Mouse (Mus musculus): Measurements from ENCODE around the gene Tsc2. TPM values are rescaled to one million over a fixed set of nuclear protein-coding genes. Genes with fewer than 3 reads are reported as not detected.
A peak's percentile ranks its signal among the peaks of the same experiment; 100 is the strongest.

The Tsc2 gene
- total RNA-seq, 2 experiments from 2014 or later: 28.4 to 49.0 TPM

DNA sequence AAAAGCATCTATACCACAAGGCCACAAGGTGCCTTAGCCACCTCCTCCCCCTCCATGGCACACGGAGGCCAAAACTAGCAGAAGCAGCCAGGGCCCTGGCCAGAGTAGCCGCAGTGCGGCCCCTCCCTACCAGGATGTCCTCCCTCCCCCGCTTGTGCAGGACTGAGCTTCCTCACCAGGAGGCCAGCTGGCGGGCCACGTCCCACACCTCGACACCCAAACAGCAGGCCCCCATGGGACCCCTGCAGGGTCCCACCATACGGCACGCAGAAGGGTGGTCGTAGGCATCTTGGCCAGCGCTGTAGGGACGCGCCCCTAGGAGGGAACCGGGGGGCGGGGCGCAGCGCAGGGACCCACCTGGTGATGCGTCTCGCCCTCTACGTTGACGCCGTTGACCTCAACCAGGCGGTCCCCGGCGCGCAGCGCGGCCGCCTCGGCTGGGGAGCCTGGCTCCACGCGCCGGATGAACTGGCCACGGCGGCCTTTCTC lies 17.2 kb upstream of the Tsc2 start:
- no peak for ATAC-seq (replicated peaks; ENCODE audit: low FRiP score, poor library complexity, severe bottlenecking)

DNA sequence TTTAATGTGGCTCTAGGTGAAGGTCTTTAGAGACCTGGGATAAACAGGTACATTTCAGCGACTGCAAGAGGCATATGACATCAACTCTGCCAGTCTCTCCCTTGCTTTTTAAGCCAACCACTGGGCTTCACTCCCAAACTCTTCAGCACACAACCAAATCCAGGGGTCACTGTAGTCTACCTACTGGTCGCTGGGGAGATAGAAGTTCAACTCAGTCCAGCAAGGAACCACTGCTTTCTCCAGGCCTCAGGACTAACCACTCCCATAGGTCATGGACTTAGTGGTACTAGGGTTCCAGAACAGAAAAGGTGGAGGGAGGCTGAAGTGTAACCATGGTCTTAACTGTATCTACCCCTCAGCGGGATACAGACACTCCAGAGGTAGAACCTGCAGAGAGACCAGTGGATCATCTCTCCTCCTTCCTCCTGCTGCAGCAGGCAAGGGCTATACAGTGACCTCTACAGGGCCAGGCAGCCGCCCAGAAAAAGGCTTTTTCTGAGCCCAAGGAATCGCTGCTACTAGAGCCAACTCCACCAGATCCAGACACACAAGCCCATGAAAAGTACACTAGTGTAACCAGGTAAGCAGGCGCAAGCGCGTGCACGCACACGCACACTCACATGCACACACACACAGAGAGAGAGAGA lies 16.4 kb upstream of the Tsc2 start:
- ATAC-seq (replicated peaks; ENCODE audit: low FRiP score, poor library complexity, severe bottlenecking): no peak

DNA sequence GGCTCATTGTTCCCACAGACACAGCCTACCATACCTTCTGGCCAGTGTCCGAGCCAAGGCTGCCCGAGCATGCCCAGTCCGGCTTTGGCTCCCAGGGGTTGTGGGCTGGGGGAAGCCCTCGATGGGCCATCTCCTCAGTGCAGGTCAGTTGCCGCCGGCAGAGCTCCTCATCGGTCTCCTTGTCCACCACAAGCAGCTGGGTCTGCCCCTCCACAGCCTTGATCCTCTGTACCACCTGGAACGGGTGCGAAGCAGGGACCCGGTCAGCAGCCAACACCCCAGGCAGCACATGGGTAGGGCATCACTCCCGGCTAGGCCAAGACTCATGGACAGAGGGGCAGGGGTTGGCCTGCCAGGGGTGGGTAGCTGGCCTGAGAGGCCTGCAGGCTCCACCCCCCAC lies 15.1 kb upstream of the Tsc2 start:
- 0 out of 2 replicates have a peak, but pooled peaks have one; percentile 4 for ATAC-seq (replicated peaks; ENCODE audit: low FRiP score, poor library complexity, severe bottlenecking)

DNA sequence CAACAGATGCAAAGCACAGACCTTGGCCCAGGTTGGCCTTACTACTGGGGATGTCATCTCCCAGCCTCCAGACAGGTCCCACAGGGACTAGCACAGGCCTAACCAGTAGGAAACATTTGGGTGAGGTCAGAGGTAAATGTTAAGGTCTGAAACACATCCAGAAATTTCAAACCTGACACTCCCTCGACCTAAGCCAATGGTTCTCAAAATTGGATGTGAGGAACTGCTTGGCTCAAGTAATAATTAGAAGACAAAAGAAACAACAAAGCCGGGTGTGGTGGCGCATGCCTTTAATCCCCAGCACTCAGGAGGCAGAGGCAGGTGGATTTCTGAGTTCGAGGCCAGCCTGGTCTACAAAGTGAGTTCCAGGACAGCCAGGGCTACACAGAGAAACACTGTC lies 14.0 kb upstream of the Tsc2 start:
- ATAC-seq (replicated peaks; ENCODE audit: low FRiP score, poor library complexity, severe bottlenecking): no peak

DNA sequence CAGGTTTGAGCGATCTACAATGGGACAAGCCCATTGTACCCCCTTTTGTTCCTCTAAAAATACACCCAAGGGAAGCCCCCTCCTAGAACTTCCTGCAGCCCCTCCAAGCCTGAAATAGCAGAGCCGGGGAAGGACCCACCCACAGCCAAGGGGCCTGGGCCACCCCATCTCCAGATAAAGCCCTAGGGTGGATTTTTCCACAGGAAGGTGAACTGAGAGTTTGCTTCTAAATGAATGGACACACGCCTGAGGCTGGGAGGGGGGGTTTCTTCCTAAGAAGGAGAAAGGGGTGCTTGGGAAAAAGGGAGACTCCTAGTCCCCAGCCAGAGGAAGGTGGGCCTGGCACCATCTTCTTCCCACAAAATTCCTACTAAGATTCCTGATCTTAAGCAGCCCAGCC lies 13.5 kb upstream of the Tsc2 start:
- no peak for ATAC-seq (replicated peaks; ENCODE audit: low FRiP score, poor library complexity, severe bottlenecking)

DNA sequence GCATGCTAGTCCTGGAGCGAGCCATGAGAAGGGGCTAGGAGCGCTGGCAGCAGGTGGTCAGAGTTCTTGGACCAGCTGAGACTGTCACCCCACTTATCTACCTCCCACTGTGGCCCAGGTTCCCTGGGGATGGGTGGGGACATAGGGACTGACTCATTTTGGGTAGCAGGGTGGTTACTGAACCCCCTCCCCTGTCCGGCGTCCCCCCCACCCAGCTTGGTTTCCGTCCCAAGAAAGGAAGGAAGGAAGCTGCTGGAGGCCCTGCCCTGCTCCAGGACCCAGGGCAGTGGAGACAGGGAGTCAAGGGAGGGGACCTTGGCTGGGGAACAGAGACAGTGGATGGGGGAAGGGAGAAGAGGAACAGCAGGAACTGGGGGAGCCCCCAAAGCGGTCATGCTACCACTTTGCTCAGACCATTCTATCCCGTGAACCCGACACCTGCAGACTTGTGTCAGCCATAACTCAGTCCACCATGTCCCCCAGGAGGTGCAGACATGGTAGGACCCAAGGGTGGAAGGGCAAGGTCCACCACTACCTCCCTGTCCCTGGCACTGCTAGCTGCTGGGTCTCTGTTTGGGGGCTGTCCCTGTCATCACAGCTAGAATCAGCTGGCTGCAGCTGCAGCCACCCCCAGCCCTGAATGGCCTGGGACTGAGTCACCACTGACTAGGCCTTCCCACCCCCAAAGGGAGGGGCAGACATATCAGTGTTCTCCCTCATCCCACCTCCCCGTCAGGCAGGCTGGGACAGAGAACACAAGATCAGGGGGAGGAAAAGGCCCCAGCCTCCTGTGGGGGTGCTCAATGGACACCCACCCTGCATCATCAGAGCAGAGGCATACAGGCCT lies 12.7 kb upstream of the Tsc2 start:
- ATAC-seq (replicated peaks; ENCODE audit: low FRiP score, poor library complexity, severe bottlenecking): no peak

DNA sequence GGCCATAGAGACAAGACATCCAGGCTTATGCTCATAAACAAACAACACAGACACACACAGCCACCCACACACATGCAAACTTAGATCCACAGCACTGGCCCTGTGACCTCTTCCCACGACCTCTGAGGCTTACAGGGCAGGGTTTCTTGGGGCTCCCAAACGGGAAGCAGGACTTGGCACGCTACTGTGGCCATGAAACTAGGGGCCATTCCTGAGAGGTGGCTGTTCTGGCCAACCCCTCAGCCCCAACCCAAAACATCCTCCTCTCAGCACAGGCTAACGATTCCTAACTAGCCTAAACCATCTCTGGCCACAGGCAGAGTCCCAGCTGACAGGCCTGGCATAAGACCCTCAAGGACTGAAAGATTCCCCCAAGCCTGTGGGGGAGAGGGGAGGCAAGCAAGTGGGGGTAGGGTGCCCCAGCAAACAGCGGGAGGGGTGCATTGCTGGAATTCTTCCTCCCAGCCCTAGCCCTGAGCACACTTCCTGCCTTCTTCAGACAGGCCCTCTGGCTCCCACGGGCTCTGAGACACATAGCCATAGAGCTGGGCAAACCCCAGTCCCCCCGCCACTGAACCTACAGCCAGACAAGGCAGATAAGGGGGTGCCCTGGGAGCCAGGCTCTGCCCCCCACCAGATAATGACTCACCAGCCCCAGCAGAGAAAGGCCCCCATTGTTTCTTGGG lies 11.7 kb upstream of the Tsc2 start:
- no peak for ATAC-seq (replicated peaks; ENCODE audit: low FRiP score, poor library complexity, severe bottlenecking)

DNA sequence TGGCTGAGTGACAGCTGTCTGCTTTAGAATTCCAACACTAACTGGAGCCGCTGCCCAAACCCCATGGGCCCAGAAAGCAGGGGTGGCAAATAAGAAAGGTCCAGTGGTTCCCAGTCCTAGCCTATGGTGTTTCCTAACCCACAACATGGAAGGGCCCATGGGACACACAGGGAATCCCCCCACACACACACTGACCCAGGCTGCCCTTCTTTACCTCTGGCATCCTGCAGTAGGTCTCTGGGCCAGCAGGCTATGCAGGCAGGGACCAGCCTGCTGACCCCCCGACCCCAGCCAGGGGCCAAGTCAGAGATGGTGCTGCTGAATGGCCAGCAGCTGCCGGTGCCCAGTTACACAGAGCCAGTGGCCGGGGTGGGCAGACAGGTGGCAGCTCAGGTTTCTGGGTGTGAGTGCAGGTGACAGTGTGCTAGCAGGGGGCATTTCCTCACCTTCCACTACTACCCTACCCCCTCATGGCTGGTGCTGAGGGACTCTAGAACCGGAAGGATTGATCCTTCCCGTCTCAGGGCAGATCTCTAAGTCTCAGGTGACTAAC lies 10.4 kb upstream of the Tsc2 start:
- ATAC-seq (replicated peaks; ENCODE audit: low FRiP score, poor library complexity, severe bottlenecking): no peak

DNA sequence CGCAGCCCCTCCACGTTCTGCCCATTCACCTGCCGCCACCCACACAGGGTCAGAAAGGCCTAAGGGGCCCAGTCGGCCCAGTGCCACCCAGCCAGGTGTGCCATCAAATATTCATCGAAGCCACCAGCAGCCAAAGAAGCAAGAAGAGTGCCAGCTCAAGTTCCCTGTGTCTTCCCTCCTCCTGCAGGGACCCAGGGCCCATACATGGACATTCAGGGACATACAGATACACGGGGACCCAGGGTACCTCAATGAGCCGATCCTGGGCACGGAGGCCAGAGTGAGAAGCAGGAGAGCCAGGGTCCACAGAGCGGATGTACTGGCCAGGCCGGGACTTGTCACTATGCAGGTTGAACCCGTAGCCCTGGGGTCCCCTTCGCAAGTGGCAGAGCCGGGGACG lies 9.5 kb upstream of the Tsc2 start:
- ATAC-seq (replicated peaks; ENCODE audit: low FRiP score, poor library complexity, severe bottlenecking): no peak

DNA sequence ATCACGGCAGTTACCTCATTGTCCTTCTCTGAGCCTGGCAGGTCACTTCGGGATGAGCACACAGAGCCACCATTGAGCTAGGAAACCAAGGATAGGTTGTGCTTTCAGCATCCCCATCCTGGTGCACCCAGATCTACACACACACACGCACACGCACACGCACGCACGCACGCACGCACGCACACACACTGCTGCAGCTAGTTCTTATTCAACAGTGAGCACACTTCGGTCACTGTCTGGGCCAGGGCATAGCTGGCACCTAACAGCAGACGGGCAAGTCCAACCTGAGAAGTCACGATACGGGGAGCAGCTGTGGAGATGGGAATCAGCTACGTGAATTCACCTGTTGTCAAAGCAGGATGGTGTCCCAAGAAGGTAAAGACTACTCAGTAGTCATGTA lies 8.2 kb upstream of the Tsc2 start:
- no peak for ATAC-seq (replicated peaks; ENCODE audit: low FRiP score, poor library complexity, severe bottlenecking)

DNA sequence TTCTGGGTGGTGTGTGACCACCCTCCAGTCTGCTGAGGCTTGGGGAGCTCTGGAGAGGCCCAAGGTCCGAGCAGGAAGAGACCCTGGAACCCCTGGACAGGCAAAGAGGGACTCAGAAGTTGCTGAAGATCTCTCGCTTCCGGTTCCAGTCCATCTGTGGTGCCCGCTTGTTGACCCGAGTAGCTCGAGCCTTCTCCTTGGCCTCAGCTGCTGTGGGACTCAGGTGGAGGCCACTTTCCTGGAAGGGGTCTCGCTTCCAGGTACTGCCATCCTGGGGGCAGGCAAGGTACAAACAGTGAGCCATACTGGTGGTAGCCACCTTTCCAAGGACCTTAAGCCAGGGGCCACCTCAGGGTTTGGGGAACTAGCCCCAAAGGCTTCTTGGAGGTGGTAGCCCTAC lies 7.7 kb upstream of the Tsc2 start:
- no peak for ATAC-seq (replicated peaks; ENCODE audit: low FRiP score, poor library complexity, severe bottlenecking)

DNA sequence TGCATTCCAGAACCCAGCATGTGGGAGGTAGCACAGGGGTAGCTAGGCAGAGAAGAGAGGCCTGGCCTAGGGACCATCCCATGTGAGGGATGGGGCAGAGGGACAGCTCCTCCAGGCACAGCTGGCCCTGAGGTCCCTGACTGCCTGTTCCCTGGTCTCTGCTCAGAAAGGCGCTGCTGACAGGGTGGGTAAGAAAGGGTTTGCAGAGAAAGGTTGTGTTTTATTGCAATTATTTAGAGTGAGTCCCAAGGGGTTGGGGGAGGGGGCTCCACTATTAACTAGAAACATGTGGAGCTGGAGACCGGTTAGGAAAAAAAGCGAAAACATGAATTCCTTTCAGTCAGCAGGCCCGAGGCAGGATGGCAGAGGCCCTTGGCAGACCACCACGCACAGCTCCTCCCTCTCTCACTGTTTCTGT lies 7.2 kb upstream of the Tsc2 start:
- no peak for ATAC-seq (replicated peaks; ENCODE audit: low FRiP score, poor library complexity, severe bottlenecking)

DNA sequence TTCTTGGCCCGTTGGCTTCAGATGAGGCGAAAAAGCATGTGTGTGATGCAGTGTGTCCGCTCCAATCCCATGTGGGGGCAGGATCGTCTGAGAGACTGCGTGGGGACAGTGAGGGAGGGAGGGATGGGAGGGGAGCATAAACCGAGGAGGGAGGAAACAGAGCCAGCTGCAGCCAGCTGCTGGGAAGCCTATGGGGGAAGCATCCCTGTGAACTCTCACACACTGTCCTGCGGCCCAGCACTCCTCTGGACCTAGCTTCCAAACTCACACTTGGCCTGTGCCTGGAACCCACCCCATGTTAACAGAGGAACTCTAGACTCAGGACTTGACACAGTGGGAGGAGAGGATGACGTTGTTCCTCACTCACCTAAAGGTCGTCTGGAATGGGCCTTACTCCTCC lies 6.4 kb upstream of the Tsc2 start:
- no peak for ATAC-seq (replicated peaks; ENCODE audit: low FRiP score, poor library complexity, severe bottlenecking)

DNA sequence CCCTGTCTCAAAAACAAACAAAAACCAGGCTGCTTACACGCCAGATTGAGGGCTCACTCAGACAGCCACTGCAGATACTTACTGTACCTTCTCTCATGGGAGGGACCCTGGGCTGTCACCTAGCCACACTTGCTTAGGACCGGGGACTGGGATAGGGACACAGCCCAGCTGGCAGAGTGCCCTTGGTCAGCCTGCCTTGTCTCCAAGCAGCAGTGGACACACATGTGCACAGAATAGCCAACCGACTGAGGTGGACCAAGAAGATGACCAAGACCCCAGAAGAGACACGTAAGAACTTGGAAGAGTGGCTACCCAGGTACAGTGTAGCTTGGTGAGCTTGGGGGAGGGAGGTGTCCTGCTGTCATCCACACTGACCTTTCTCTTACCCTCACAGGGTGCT lies 5.8 kb upstream of the Tsc2 start:
- no peak for ATAC-seq (replicated peaks; ENCODE audit: low FRiP score, poor library complexity, severe bottlenecking)

DNA sequence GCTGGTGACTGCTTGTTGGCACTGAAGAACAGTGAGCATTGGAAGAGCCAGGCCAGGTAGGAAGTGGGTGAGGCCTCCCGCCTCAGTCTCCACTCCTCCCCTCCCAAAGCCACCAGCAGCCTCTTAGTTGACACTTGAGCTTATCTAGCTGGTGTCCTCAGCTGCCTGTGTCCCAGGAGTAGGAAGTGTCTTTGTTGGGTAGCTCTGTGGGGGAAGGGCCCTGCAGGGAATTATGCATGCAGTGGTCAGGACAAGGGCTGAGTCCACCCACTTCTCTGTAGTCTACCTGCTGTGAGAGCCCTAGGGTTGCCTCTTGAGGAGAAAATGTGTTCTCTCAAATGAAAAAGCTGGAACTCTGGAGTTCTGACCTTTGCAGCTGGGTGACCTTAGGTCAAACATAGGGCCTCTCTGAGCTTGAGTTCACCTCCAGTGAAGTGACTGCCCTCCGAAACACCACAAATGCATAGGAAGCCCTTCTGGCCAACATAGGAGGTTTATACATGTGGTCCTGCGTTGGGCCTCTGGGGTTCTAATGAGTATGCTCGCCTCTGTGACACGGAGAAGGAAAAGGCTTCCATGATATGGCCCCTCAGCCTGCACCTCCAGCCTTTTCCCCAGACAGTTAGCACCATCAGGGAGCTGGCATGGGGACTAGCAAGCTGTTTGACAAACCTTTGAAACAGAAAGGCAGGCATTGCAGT lies 4.5 kb upstream of the Tsc2 start:
- no peak for ATAC-seq (replicated peaks; ENCODE audit: low FRiP score, poor library complexity, severe bottlenecking)

DNA sequence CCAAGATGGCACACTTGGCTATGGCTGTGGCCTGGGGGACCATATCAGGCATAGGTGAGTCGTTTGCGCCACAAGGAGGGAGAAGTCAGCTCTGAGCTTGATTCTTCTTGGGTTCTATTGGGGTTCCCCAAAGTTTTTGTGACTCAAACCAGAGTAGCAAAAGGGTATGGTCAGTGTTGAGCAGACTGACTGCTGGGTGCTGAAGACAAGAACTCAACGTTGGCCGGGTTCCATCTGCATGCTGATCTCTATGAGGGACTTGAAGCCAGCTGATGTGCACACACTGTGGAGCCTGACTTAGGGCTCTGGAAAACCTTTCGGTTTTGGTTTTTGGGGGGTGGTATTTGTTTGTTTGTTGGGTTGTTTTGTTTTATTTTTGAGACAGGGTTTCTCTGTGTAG lies 3.3 kb upstream of the Tsc2 start:
- ATAC-seq (replicated peaks; ENCODE audit: low FRiP score, poor library complexity, severe bottlenecking): no peak

DNA sequence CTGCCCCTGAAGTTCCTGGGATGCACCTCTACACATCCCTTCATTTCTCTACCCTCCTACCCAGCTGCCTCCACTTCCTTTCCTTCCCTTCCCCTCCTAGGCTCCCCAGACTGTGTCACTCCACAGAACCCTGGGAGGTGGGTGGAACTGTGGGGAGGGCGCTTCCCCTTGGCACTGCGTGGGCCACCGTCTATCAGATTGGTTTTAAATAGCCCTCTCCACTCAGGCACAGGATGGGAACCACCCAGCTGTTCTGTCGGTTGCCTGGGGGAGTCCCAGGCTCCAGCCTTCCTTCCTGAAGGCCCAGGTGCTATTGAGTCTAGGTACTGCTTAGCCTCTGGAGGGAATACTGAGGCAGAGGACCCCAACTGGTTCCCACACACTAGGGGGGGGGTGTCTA lies 2.6 kb upstream of the Tsc2 start:
- no peak for ATAC-seq (replicated peaks; ENCODE audit: low FRiP score, poor library complexity, severe bottlenecking)

DNA sequence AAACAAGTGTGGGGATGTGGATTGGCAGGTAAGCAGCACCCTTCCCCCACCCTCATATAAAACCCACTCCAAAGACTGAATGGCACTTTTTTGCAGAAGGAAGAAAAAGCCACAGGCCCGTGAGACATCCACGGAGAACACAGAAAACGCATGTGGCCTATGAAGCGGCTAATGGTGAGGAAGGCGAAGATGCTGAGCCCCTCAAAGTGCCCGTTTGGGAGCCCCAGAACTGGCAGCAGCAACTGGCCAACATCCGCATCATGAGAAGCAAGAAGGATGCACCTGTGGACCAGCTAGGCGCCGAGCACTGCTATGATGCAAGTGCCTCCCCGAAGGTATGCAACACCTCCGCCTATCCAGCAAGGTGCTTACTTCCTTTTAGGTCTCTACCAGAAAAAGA lies 1.4 kb upstream of the Tsc2 start:
- no peak for ATAC-seq (replicated peaks; ENCODE audit: low FRiP score, poor library complexity, severe bottlenecking)

DNA sequence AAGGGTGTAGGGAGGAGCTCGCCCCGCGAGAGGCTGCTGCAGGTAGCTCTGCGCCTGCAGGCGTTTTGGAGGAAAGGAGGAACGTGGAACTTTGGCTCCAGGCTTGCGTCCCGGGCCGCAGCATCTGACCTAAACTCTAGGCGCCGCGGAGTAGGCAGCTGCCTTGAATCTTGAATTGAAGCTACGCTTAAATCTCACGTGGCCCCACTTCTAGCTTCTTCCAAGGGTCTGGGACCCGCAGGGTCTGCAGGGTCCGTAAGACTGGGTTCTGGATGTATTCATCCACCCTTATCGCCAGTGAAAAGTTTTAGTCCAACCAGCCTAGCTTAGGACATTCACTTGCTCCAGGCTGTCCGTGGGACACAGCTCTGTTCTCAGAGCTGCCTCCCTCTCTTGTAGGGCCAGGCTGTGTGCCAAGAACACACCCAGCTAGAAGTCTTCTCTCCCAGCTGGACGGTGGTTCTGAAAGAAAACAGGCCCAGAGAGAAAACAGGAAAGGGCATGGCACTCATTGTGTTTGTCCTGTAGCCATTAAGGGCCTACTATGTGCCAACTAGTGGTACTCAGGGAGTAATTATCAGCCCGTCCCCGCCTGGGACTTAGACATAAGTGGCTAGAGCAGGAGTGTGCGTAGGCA lies 501 bp upstream of the Tsc2 start:
- peak; percentile 64 for ATAC-seq (replicated peaks; ENCODE audit: low FRiP score, poor library complexity, severe bottlenecking)

DNA sequence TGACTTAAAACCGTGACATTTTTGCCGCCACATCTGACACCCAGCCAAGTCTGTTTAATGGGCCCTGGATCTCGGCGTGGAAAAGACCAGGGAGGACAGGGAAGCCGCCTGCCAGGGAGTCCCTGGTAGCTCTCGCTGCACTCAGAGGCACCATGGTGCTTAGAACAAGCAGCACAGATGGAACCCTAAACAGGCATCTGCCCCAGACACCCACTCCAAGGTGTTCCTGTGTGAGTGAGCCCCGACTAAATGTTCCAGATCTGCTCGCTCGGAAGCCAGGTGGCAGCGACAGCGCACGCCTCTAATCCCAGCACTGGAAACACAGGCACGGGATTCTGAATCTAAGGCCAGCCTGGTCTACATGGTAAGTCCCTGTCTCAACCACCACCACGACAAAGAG lies 2.4 kb downstream of the Tsc2 start:
- ATAC-seq (replicated peaks; ENCODE audit: low FRiP score, poor library complexity, severe bottlenecking): no peak

Data from erythroid progenitor cell, adult 5-6 weeks (primary cell).